In genomic region chr9:108227911-108228649, GRCm38 (mm10) we compare ENCODE assay signal across 19 mouse cellular contexts. TPM values are rescaled to one million over a fixed set of nuclear protein-coding genes. Genes with fewer than 3 reads are reported as not detected.
A peak's percentile ranks its signal among the peaks of the same experiment; 100 is the strongest.
DNase-seq lines count a peak whose midpoint lies in the region; ATAC-seq and TF ChIP-seq lines count a peak whose summit lies in the region.
"Had no signal": no experiment of that assay in that cellular context is flagged by ENCODE, and none has a peak within 500 bp of the region (broad histone marks: within the 10 kb centered on the region; RNA-seq: fewer than 3 reads in every experiment).

No protein-coding gene starts in this region.

- no peak for ATAC-seq in heart, embryonic 15.5 days (replicated peaks; ENCODE audit: insufficient number of reproducible peaks, insufficient read depth, low FRiP score, low read depth)
- no peak for ATAC-seq in heart, embryonic 11.5 days (replicated peaks; ENCODE audit: insufficient number of reproducible peaks, low FRiP score, low TSS enrichment)
- no peak for ATAC-seq in liver, embryonic 11.5 days (replicated peaks; ENCODE audit: low FRiP score)
- ATAC-seq: intestine, embryonic 15.5 days; liver, postnatal 0 days had no signal

- peaks cover 3% of the 10 kb centered on the region; the same call in 1 of the 2 replicates for H3K79me2 ChIP-seq in liver, adult 2 months (ENCODE audit: control insufficient read depth, insufficient read depth, low read length)

- peak overlapping the region; percentile 47 for H3K27ac ChIP-seq in heart, embryonic 15.5 days
- no peak overlapping the region; the same call in 1 of the 2 replicates for H3K27ac ChIP-seq in heart, embryonic 11.5 days (ENCODE audit: low read depth, low read length)
- H3K27ac ChIP-seq in liver, adult 2 months (replicated peaks; ENCODE audit: insufficient read depth, low read depth, low read length), result no peak overlapping the region
- no peak overlapping the region for H3K27ac ChIP-seq in liver, embryonic 11.5 days (ENCODE audit: low read depth, low read length)
- H3K27ac ChIP-seq: embryonic facial prominence, embryonic 13.5 days; forebrain, embryonic 10.5 days; hindbrain, embryonic 12.5 days; intestine, embryonic 15.5 days; limb, embryonic 13.5 days; stomach, postnatal 0 days had no signal

- no peaks in the 10 kb centered on the region for H3K27me3 ChIP-seq in heart, embryonic 15.5 days
- H3K27me3 ChIP-seq in heart, embryonic 11.5 days (ENCODE audit: control insufficient read depth, insufficient read depth, low read length), result no peaks in the 10 kb centered on the region
- H3K27me3 ChIP-seq in liver, adult 2 months (ENCODE audit: control insufficient read depth, insufficient read depth, low read length), result no peaks in the 10 kb centered on the region
- H3K27me3 ChIP-seq in liver, embryonic 11.5 days (replicated peaks; ENCODE audit: control insufficient read depth, insufficient read depth, low read length), result no peaks in the 10 kb centered on the region
- H3K27me3 ChIP-seq: CH12.LX; embryonic facial prominence, embryonic 13.5 days; hindbrain, embryonic 12.5 days; intestine, embryonic 15.5 days; limb, embryonic 13.5 days had no signal

- H3K4me3 ChIP-seq in heart, embryonic 15.5 days, result no peak overlapping the region
- H3K4me3 ChIP-seq in heart, embryonic 11.5 days (ENCODE audit: low read depth, low read length), result no peak overlapping the region
- H3K4me3 ChIP-seq in liver, adult 2 months (ENCODE audit: insufficient read depth, low read depth, low read length), result no peak overlapping the region
- no peak overlapping the region for H3K4me3 ChIP-seq in liver, embryonic 11.5 days (ENCODE audit: low read depth, low read length)
- H3K4me3 ChIP-seq: embryonic facial prominence, embryonic 13.5 days; forebrain, embryonic 10.5 days; hindbrain, embryonic 12.5 days; intestine, embryonic 15.5 days; limb, embryonic 13.5 days had no signal

- peaks cover 7% of the 10 kb centered on the region for H3K4me1 ChIP-seq in heart, embryonic 15.5 days (replicated peaks)
- peaks cover 8% of the 10 kb centered on the region; the same call in 1 of the 2 replicates for H3K4me1 ChIP-seq in heart, embryonic 11.5 days (ENCODE audit: control insufficient read depth, insufficient read depth, low read length)
- H3K4me1 ChIP-seq in liver, adult 2 months (ENCODE audit: control insufficient read depth, insufficient read depth, low read length), result peaks cover 9% of the 10 kb centered on the region
- H3K4me1 ChIP-seq in liver, embryonic 11.5 days (replicated peaks; ENCODE audit: control insufficient read depth, insufficient read depth, low read length), result no peaks in the 10 kb centered on the region
- H3K4me1 ChIP-seq: embryonic facial prominence, embryonic 13.5 days; intestine, embryonic 15.5 days; limb, embryonic 13.5 days had no signal

- no peaks in the 10 kb centered on the region for H3K9me3 ChIP-seq in heart, embryonic 15.5 days (replicated peaks)
- H3K9me3 ChIP-seq in heart, embryonic 11.5 days (replicated peaks; ENCODE audit: control insufficient read depth, low read length), result no peaks in the 10 kb centered on the region
- no peaks in the 10 kb centered on the region for H3K9me3 ChIP-seq in liver, embryonic 11.5 days (ENCODE audit: control insufficient read depth, low read length)
- H3K9me3 ChIP-seq: embryonic facial prominence, embryonic 13.5 days; forebrain, embryonic 10.5 days; hindbrain, embryonic 12.5 days; intestine, embryonic 15.5 days; limb, embryonic 13.5 days had no signal

- H3K9ac ChIP-seq in heart, embryonic 15.5 days, result no peak overlapping the region
- H3K9ac ChIP-seq in heart, embryonic 11.5 days (ENCODE audit: low read depth, low read length), result no peak overlapping the region
- H3K9ac ChIP-seq in liver, adult 2 months (ENCODE audit: low read depth, low read length), result no peak overlapping the region
- no peak overlapping the region for H3K9ac ChIP-seq in liver, embryonic 11.5 days (ENCODE audit: low read depth, low read length)
- H3K9ac ChIP-seq: embryonic facial prominence, embryonic 13.5 days; hindbrain, embryonic 12.5 days; intestine, embryonic 15.5 days; limb, embryonic 13.5 days; liver, postnatal 0 days had no signal

- no peak overlapping the region for H3K4me2 ChIP-seq in heart, embryonic 15.5 days
- no peak overlapping the region for H3K4me2 ChIP-seq in heart, embryonic 11.5 days
- no peak overlapping the region for H3K4me2 ChIP-seq in liver, embryonic 11.5 days
- H3K4me2 ChIP-seq: embryonic facial prominence, embryonic 13.5 days; hindbrain, embryonic 12.5 days; intestine, embryonic 15.5 days; limb, embryonic 13.5 days had no signal

- no peak for TF ChIP-seq POLR2A in liver, adult 2 months (IDR thresholded peaks at IDR 0.05; ENCODE audit: extremely low read depth, insufficient read depth, low read length)

- WGBS in heart, embryonic 15.5 days, result 56% methylated on average over 2 of the region's 2 CpGs
- 58% methylated on average over 2 of the region's 2 CpGs for WGBS in heart, embryonic 11.5 days (ENCODE audit: insufficient replicate concordance)
- 23% methylated on average over 2 of the region's 2 CpGs for WGBS in liver, adult 2 months
- WGBS in liver, embryonic 11.5 days, result 57% methylated on average over 2 of the region's 2 CpGs

- no peaks in the 10 kb centered on the region for H3K36me3 ChIP-seq in heart, embryonic 15.5 days
- H3K36me3 ChIP-seq in heart, embryonic 11.5 days (ENCODE audit: control insufficient read depth, insufficient read depth, low read length), result no peaks in the 10 kb centered on the region; the same call in 1 of the 2 replicates
- peaks cover 2% of the 10 kb centered on the region; the same call in 1 of the 2 replicates for H3K36me3 ChIP-seq in liver, adult 2 months (ENCODE audit: control insufficient read depth, insufficient read depth, low read length)
- H3K36me3 ChIP-seq in liver, embryonic 11.5 days (ENCODE audit: control insufficient read depth, insufficient read depth, low read length), result no peaks in the 10 kb centered on the region
- H3K36me3 ChIP-seq: embryonic facial prominence, embryonic 13.5 days; hindbrain, embryonic 12.5 days; intestine, embryonic 15.5 days; limb, embryonic 13.5 days had no signal

- DNase-seq in adrenal gland, adult 2 months, result peak; percentile 70
- no peak for DNase-seq in adrenal gland, postnatal 25 days
- DNase-seq in liver, adult 2 months (ENCODE audit: extremely low read depth, low read depth, low spot score), result peak; percentile 79
- DNase-seq in liver, embryonic 11.5 days (ENCODE audit: low spot score), result no peak
- DNase-seq in retina, postnatal 1 day, result peak; percentile 46
- DNase-seq in spleen, postnatal 36 days (ENCODE audit: low spot score in 2 of 2), result no peak
- DNase-seq: cerebellum, postnatal 25 days; liver, postnatal 0 days; midbrain, embryonic 14.5 days; thymus, postnatal 25 days had no signal

- no peak for TF ChIP-seq CTCF in liver, adult 2 months (IDR thresholded peaks at IDR 0.05; ENCODE audit: low read depth, low read length)

RNA-seq across cellular contexts. Expression of gene Dag1, which starts 35.7 kb away (rescaled TPM):
- 100 to 1,000 TPM; 143 to 148 TPM for total RNA-seq in adrenal gland, adult 2 months (2021)
- 59.3 and 86.5 TPM in 2 replicates for polyA plus RNA-seq in adrenal gland, adult 2 months (2012; rRNA removed)
- 127 and 146 TPM in 2 replicates for total RNA-seq in adrenal gland, postnatal 25 days (2021)
- 128 and 143 TPM in 2 replicates for polyA plus RNA-seq in heart, embryonic 15.5 days (2015; fragmentation: Nextera tagmentation; extraction: Ambion mirVana)
- 115 and 149 TPM in 2 replicates for polyA plus RNA-seq in heart, embryonic 11.5 days (2014; fragmentation: Nextera tagmentation; extraction: Ambion mirVana)
- total RNA-seq in liver, adult 2 months (2014; rRNA removed), result 20.7 and 28.8 TPM in 2 replicates
- 24.9 and 29.9 TPM in 2 replicates for polyA plus RNA-seq in liver, adult 2 months (2012; rRNA removed)
- 41.1 and 41.5 TPM in 2 replicates for polyA plus RNA-seq in liver, embryonic 11.5 days (2014; fragmentation: Nextera tagmentation; extraction: Ambion mirVana)

RNA-seq across cellular contexts. Expression of gene Bsn, which starts 37.9 kb away (rescaled TPM):
- 1 to 10 TPM; 5.0 to 5.2 TPM for total RNA-seq in adrenal gland, adult 2 months (2021)
- polyA plus RNA-seq in adrenal gland, adult 2 months (2012; rRNA removed), result 4.1 and 4.3 TPM in 2 replicates
- 9.1 and 10.0 TPM in 2 replicates for total RNA-seq in adrenal gland, postnatal 25 days (2021)
- 0.13 and 0.84 TPM in 2 replicates for polyA plus RNA-seq in heart, embryonic 15.5 days (2015; fragmentation: Nextera tagmentation; extraction: Ambion mirVana)
- 0.58 and 0.77 TPM in 2 replicates for polyA plus RNA-seq in heart, embryonic 11.5 days (2014; fragmentation: Nextera tagmentation; extraction: Ambion mirVana)
- under 0.01 TPM in 2 replicates for total RNA-seq in liver, adult 2 months (2014; rRNA removed)
- polyA plus RNA-seq in liver, adult 2 months (2012; rRNA removed), result under 0.01 TPM in 1 of 2 replicates, not detected in the other
- polyA plus RNA-seq in liver, embryonic 11.5 days (2014; fragmentation: Nextera tagmentation; extraction: Ambion mirVana), result 5.2 and 5.7 TPM in 2 replicates

Comparison
In these comparisons a context has a peak if more than half of its experiments do, and no peak if none do; other contexts are left out.
1. DNase-seq: peak in adrenal gland, adult 2 months (single experiment), liver, adult 2 months (single experiment) and retina, postnatal 1 day (single experiment); none in adrenal gland, postnatal 25 days (single experiment), liver, embryonic 11.5 days (single experiment) and spleen, postnatal 36 days (0 of 2).